Mouse (Mus musculus) right cerebral cortex, postnatal 36 days (tissue): ENCODE measurements around the gene 1500009L16Rik.

Source experiments
- DNase-seq, 2 experiments: peaks; one replicate each; pipeline ENCODE4 v3.0.0; 2022; ENCODE audit warnings: low spot score in 2 of 2, mixed read lengths in 1 of 2

Gene 1500009L16Rik

GRCm38 (mm10) chr10:83722579-83723031 is at the start of gene 1500009L16Rik:
TSS of gene 1500009L16Rik (plus strand) at chr10:83722865.
- peak; percentile 50 to 54 for DNase-seq

DNA sequence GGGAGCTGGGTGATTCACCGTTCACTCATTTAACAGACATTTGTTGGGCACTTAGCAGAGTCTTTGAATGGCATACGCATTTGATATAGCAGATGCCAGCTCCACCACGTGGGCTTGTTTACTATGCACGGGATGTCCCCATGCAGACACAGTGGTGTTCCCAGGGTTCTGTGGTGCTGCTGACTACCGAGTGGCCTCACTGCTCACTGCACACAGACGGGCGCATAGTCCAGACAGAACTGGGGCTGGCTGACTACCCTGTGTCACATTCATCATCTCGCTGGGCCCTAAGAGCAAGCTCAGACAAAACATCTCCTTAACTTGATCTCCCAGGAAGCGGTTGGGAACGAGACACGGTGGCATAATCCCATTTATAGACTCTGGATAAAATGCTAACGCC is 41.3 kb upstream of the 1500009L16Rik start:
- DNase-seq, result no peak

DNA sequence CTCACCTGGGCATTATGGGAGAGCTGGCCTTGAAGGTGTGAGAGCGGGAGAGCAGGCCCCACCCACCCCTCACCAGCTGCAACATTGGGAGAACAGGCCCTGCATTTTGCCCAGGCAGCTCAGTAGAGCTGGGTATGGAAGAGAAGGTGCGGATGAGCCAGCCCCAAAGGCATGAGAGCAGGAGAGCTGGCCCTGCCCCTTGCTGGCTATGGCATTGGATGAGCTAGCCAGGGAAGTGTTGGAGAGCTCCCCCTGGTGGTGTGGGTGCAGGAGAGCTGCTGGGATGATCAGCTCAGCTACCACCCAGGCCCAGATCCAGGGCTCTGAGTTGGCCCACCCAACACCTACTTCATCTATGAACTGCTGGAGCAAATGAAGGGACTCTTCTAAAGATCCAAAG is 34.5 kb upstream of the 1500009L16Rik start:
- DNase-seq, result no peak

DNA sequence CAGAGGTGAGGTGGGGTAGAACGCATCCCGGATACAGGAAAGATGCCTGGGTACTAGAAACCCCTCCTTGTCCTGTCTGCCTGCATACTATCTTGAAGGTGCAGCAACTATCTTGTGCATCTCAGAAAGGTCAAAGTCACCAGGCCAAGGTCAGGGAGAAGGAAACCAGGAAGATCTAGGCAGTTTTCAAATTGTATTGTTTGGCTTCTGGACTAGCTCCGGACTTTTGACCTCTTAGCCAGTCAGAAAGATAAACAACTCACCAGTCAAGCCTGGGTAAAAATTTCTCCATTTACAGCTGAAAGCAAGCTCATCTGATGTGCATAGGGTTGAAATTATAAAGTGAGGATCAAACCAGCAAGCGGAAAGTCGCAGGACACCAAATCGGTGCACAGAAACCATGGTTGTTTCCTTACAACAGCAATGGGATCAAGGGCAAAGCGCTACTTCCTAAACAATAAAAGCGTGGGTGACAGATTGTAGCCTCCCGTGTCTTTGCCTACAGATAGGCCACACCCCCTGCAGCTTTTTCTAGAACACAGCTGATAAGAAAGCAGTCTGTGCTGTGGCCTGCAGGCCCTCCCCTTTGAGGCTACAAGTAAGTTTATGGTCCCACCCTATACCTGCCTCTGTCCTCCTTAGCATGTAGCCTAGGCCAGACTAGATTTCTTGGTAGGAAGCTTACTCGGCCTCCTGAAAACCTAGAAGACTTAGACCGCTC is 30.3 kb upstream of the 1500009L16Rik start:
- DNase-seq, result no peak

GRCm38 (mm10) chr10:83696226-83696625 is 26.4 kb upstream of the 1500009L16Rik start:
- DNase-seq, result no peak

DNA sequence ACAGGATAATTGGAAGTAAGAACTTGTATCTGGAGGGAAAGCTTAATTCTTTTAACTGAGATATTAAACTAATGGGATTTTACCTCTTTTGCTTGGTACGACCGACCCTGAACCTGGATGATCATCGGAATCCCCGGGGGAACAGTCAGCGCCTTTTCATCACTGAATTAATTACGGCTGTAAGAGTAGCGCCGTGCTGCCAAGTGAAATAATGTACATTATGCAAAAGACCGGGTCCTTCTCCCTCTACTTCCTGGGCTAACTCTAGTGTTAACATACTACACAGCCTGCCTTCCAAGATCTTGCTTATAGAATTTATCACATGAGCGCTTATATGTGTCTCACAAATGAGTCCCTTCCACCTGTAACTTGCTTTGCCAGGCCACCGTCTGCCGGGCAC is 16.0 kb upstream of the 1500009L16Rik start:
- no peak for DNase-seq

GRCm38 (mm10) chr10:83709920-83710319 is 12.7 kb upstream of the 1500009L16Rik start:
- DNase-seq, result no peak

DNA sequence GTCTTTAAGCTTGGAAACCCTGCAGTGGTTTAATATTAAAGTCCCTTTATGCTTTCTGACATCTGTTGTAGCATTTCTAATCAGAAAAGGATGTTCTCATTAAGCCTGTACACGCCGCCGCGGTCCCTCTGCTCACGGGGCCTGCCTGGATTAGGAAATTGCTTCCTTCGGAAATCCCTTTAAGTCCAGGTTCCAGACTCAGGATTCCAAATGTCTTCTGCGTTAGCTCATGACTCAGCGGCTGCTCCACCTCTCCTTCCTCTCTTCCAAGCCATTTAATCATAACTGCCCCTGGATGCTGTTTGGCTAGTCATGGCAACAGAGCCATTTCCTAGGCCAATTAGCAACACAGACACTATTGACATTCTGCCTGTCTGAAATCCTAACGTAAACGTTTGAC is 10.9 kb upstream of the 1500009L16Rik start:
- DNase-seq, result no peak

DNA sequence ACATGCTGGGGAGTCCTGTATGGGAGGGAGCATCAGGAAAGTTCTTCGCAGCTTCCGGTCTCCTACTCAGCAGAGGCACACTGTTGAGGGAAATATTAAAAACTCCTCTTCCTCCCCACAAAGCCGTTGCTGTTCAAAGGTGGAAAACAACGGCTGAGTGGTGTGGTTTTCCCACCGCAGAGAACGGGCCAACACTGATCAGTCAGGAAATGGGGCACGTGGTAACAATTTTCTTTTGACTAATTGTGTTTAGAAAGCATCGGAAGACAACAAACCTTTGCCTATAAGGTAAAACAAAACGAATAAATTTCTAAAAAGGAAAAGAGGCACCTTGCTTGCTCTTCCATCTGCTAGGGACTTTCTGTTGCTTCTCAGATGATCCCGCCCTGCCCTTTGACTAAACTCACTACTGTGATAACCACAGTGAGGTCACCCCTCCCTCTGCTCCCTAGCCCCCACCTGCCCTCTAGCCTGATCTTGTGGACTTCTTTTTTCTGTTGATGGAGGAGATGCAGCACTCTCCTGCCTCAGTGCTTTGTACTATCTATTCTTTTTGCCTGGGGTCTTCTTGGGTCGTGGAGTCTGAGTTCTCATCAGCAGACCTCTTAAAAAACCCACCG is 3.7 kb upstream of the 1500009L16Rik start:
- DNase-seq, result no peak

DNA sequence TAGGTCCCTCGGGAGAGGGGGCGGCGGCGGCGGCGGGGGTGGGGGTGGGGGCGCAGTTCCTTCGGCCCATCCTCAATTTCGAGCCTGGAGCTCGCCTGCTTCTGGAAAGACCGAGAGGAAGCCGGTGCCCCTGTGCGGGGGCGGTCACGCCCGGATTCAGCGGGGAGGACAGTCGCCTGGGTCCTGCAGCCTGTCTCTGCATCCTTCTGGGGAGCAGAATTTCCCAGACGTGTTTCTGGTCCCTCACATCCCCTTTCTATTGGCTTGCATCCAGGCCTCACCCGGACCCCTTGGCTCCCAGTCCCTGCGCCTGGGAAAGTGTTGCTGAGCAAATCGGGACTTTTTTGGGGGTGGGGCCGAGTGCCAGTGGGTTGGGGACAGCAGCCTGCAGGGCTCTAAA is 390 bp downstream of the 1500009L16Rik start:
- DNase-seq, result no peak

- DNase-seq, result no peak
Observed at GRCm38 (mm10) chr10:83724351-83725059, 1.8 kb downstream of the 1500009L16Rik start.

DNA sequence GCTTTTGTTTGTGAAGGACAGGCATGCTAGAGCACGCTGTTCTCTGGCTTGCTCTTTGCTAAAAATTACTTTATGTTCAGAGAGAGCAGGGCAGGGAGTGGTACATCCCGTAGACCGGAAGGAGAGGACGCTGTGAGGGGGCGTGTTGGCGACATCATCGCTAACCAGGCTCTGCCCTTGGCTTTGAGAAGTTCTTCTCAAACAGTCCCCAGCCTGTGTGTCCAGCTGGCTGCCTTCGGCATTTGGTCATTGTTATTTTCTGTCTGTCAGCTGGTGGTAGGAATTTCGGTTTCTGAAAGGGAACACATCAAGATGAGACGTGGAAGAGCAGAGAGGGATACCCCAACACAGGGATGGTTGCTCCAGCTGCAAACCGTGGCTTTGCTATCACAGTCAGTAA is 3.5 kb downstream of the 1500009L16Rik start:
- peak in 1 of 2 experiments; percentile 11 for DNase-seq

DNA sequence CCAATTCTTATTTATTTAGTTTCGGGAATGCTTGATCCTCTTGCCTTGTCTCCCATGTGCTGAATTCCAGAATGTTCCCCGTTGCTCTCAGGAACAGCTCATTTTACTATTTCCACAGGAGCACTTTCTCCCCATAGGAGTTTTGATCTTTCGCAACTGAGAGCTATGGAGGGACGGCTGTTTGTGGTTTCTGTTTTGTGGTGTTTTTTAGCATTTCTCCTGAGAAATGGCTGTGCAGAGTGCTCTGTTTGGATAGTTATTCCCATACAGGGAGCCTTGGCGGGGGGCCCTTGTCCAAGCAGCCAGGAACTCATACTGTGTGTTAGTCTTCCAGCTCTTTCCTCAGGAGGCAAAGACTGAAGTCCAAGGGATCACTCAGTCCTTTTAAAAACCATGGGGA is 5.2 kb downstream of the 1500009L16Rik start:
- DNase-seq, result no peak

GRCm38 (mm10) chr10:83728529-83728928 is 5.9 kb downstream of the 1500009L16Rik start:
- DNase-seq, result no peak

DNA sequence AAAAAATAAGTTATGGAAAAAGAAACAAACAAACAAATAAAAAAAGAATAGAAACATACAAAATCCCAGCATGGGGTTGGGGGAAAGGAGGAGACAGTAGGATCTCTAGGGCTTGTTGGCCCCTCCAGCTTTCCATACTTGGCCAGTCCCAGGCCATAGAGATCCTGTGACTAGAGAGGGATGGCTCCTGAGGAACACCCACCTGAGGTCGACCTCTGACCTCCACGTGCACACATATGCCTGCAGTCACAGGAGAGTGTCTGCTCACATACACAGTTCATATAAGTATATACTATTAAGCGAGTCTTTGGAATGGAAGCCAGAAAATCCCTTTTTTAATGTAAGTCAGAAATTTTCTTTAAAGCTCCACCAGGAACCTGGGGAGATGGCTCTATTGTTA is 6.4 kb downstream of the 1500009L16Rik start:
- DNase-seq, result no peak

GRCm38 (mm10) chr10:83729492-83729891 is 6.8 kb downstream of the 1500009L16Rik start:
- peak; percentile 64 to 74 for DNase-seq

- no peak for DNase-seq
Observed at GRCm38 (mm10) chr10:83733725-83734124, 11.1 kb downstream of the 1500009L16Rik start.

- DNase-seq, result no peak
Observed at GRCm38 (mm10) chr10:83738996-83739655, 16.5 kb downstream of the 1500009L16Rik start.

GRCm38 (mm10) chr10:83744656-83745055 is 22.0 kb downstream of the 1500009L16Rik start:
- DNase-seq, result no peak

GRCm38 (mm10) chr10:83753056-83753455 is 30.4 kb downstream of the 1500009L16Rik start:
- DNase-seq, result no peak

- no peak for DNase-seq
Observed at GRCm38 (mm10) chr10:83757343-83757962, 34.8 kb downstream of the 1500009L16Rik start.

DNA sequence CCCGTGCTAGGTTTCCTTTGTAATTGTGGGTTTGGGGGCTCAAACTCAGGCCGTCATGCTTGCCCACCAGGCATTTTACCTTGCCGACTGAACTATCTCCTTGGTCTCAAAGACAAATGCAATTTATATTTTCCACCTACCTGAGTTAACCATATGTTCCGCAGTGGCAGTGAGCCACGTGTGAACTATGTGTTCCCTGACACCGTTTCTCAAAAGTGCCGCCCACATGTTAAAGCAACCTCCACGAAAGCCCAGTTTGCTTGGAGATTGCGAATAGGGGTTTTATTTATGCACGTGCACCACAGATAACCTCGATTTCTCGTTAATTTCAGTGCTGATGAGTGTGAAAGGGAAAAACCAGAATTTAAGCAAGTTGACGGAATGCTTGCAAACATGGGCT is 36.1 kb downstream of the 1500009L16Rik start:
- DNase-seq, result peak; percentile 10 to 12
